Mouse (Mus musculus) heart, postnatal 14 days (tissue): Measurements from ENCODE around the gene Supt3. TPM values are rescaled to one million over a fixed set of nuclear protein-coding genes. Genes with fewer than 3 reads are reported as not detected.
A peak's percentile ranks its signal among the peaks of the same experiment; 100 is the strongest.

Source experiments
- DNase-seq, 2 experiments: peaks; one replicate each; pipeline ENCODE4 v3.0.0; 2021 to 2022
- intact Hi-C: fragments of 180-260 bp; cut with DNase I; formaldehyde crosslinking; loops from one replicate; pipeline ENCODE4 v1.15.1; 2025
- total RNA-seq, 2 experiments: library from RNA; stranded (reverse); gene quantifications; 2 replicates each; pipeline ENCODE4 v1.2.3; 2021

Supt3 gene
- total RNA-seq, 2 experiments from 2014 or later, result 10.7 to 11.1 TPM

DNA sequence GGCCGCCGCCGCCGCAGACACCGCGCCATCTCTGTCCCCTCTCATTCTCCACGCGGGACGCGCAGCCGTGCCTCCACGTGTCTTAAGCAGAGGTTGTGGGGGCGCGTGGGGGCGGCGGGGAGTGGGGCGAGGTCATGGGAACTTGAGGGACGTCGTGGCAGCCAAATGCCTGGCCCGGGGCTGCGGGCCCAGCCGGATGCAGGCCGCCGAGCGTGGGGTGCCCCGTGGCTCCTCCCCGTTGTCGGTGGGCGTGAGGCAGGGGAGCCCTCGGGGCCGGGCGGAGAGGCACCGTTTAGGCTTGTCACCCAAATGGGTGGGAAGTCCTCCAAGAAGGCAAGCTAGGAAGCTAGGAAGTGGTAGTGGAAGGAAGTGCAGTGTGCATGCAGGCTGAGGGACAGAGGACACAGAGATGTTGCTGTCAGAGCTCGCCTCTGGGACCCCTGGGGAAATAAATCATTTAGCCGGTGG is 419 bp downstream of the Supt3 start:
- peak; percentile 66 to 72 for DNase-seq

DNA sequence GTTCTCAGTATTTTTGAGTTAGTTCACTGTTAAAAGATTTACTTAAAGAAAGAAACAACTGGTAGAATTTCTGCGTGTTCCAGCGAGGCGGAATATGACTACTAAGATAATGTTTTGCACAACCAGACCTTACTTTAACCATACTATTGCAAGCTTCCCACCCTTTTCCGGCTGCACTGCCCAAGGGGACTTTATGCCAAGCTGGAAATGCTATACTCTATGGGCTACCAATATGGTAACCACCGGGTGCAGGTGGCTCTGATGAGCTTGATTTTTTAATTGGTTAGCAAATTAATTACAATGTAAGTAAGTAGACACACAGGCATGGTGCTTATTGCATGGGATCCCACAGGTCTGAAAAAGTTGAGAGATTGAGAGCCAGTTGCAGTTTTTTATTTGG is 1.2 kb downstream of the Supt3 start:
- intact Hi-C loops, result loop anchor here (5.0 kb wide), 1 partner anchor 41 kb away; no protein-coding TSS in a partner anchor

More for the DNA sequence above, 419 bp downstream of the Supt3 start:
- intact Hi-C loops, result loop anchor here (5.0 kb wide), 1 partner anchor 40 kb away; no protein-coding TSS in a partner anchor

DNA sequence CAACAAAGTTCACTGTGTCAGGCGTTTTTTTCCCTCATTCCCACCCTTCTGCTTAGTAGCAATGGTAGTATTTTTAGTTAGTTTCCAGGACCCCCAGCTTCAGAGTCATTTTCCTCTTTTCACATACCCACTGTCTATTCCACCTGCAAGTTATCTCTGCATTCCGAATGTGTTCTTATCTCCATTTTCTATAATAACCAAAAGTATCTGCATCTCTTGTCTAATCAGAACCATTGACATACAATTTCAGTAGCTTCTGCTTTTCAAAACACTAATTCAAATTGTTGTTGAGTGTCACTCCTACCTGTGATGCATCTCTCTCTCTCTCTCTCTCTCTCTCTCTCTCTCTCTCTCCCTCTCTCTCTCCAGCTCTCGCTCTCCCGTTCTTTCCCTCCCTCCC is 3.4 kb downstream of the Supt3 start:
- no peak for DNase-seq
- intact Hi-C loops, result no loop called here

More for the DNA sequence above, 1.2 kb downstream of the Supt3 start:
- DNase-seq, result no peak

DNA sequence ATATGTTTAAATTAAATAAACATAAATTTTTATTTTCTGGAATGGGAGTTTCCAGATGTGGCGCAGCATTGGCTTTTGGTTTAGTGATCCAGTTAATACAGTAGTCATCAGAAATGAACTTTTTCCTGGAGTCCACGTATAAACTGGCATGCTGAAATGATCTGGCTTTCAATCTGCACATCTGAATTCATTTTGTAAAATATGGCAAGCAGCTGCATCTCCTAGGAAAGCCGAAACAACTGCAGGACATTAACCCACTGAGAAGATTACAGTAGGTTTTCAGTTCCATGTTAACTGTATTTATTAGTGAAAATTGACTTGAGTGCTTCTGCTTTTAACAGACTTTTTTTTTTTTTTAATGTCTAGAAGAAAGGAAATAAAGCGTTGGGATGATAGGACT is 5.4 kb downstream of the Supt3 start:
- DNase-seq, result no peak
- intact Hi-C loops, result no loop called here

DNA sequence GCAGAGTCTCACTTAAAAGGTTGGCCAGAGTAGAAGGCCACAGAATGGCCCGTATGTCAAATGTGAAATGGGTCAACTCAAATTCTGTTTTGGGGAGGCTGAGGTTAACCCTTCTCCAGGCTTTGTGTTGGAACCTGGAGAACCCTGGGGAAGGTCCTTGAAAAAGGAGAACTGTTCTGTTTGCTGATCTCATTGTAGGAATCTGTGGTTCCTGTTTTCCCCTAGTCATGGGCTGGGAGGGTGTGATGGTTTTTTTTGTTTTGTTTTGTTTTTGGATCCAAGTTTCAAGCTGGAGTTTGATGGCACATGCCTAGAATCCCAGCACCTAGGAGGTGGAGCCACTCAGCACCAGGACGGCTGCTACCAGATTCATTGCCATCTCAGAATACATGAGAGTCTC is 6.2 kb downstream of the Supt3 start:
- DNase-seq, result no peak
- intact Hi-C loops, result no loop called here

DNA sequence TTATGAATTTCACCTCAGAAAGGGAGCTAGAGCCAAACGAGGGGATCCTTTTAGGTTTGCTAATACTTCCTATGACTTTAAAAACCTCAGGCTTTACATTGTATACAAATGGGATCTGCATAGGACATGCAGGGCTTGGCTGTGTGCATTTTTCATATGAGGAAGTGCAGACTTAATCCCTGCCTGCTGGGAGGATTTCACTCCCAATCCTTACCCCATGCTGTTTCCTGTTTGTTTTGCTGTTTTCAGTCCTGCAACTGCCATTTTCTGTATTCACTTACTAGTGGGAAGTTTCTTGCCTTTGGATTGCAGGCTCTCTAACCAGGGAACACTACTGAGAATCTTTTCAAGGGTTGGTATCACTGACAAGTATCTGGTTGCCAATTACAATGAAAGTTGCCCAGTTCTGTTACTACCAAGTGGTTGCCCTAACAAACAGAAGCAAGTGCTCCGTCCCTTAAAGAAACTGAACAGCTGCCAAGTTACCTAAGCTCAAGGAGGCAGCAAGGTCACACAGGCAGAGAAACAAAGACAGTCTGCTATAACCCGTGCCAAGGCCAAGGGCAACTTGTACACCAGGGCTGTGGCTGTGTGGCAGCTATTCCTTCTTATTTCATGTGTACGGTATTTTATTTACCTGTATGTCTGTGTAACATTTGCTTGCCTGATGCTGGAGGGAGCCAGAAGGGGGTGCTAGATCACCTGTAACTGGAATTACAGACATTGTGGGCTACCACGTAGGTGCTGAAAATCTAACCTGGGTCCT is 12.2 kb downstream of the Supt3 start:
- intact Hi-C loops, result no loop called here
- DNase-seq, result no peak

DNA sequence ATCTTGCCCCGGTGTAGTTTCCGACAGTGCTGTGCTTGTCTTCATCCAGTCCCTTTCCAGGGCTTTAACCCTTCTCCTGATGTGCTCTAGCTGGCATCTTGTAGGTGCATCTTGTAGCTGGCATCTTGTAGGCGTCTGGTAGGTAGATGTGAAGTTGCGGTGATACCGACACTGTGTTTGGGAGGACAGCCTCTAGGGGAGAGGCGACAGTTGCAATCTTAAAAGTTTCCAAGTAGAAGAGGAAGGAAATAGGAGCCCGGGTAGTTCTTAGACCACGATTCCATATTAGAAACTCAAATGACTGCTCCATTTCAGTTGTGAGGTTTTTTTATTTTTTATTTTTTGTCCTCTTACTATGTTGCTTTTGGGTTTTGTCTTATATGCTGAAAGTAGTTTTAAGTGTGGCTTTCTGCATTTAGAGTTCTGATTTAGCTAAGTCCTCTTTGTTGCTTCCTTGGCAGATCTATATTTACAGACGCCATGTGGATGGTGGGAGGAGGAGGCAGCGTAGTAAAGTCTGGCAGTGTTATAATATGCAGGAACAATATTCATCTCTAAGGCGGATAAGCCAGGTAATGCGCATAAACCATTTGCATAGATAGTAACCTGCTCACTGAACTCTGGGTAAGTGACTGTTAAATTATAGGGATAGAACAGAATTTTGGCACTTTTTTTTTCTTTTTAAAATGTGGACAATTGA is 15.4 kb downstream of the Supt3 start:
- no peak for DNase-seq
- intact Hi-C loops, result no loop called here

DNA sequence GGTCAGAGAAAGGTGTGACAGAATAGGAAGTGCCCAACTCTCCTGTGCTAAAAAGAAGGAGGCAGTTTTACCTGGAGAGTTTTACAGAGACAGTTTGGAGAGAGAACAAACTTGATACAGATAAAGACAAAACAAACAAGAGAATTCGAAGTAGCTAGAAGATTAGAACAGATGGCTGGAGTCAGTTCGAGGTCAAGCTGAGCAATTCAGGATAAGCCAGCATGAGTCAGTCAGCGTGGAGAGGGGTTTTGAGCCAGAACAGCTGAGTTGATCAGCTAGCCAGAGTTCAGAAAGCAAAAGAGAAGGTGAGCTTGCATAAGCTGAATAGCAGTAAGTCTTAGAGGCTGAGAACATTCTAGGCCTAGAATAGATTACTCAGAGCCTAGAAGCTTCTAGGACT is 20.4 kb downstream of the Supt3 start:
- intact Hi-C loops, result no loop called here
- no peak for DNase-seq

DNA sequence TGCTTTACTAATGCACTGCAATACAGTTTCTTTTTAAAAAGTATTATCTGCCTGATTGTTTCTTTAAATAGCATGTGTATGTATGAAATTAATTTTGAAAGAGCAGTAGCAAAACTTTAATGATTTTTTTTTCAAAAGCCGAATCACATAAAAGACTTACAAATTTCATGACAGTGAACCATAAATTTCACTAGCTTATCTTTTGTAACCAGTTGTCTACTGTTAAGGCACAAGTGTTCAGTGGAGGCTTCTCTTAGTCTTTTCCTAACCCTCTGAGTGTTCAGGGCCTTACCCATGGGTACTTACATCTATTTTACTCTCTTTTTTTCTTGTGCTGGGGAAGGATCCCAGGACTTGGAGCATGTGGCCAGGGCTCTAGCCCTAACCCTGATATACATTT is 30.1 kb downstream of the Supt3 start:
- no peak for DNase-seq
- intact Hi-C loops, result no loop called here

DNA sequence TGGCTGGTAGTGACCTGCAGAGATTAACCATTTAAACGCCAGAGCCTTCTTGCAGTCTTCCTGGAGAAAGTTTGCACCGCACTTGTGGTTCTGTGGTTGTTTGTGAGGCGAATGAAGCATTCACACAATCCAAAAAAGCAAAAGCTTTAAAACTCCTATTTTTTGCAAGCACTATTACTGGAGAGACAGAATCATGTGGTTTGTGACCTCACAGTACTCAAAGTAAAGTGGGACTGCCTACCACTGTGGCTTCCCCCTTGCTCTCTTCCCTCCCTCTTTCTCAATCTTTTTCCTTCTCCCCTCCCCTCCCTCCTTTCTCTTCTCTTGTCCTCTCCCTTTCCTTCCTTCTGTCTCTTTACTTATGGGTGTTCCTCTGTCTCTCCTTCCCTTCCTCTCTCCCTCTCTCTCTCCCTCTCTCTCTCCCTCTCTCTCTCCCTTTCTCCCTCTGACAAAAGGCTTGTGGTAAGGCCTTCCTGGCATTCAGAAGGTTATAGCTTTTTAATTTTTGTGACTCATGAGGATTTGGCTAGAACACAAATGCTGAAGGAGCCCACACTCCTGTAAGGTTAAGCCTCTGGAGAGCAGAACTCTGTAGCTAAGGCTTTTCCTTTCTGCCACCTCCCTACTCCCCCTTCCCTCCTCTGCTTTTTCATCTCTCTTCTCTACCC is 37.7 kb downstream of the Supt3 start, which contains the start of gene Runx2:
Gene Runx2 (minus strand): TSS at position 290 of the 668 bp plus-strand sequence.
- DNase-seq, result no peak
- intact Hi-C loops, result no loop called here

DNA sequence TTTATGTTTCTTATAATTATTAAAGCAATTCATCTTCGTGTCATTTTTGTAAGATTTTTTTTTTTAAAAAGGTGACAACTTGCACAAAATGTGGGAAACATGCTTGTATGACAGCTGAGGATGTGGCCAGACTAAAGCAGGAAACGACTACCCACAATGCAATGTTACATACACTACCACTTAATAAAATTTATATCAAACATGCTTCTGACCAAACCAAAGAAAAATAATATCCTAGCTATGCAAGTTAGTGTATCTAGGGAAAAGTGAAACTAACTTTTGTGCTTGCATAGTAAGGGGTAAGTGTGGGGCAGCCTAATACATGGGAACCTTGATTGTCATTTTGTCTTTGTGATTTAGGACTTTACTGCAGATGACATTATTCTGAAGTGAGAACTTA is 41.9 kb downstream of the Supt3 start:
- intact Hi-C loops, result no loop called here
- no peak for DNase-seq

DNA sequence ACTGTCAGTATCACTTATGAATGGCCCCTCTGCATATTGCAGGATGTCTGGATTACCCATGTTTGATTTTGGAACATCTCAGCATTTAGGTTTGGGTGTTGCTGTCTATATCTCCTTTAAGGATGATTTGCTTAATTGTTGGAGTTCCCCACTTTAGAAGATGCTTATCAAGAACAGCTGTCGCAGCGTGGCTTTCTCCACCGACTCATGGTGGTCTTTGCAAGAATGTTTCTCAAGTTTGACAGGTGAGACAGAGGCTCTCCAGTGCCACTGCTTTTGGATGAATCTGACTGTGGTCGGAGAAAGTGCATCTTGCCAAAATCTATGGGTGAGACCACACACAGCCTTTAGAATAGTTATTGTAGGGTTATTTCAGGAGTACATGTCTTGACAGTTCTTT is 42.9 kb downstream of the Supt3 start:
- intact Hi-C loops, result no loop called here

DNA sequence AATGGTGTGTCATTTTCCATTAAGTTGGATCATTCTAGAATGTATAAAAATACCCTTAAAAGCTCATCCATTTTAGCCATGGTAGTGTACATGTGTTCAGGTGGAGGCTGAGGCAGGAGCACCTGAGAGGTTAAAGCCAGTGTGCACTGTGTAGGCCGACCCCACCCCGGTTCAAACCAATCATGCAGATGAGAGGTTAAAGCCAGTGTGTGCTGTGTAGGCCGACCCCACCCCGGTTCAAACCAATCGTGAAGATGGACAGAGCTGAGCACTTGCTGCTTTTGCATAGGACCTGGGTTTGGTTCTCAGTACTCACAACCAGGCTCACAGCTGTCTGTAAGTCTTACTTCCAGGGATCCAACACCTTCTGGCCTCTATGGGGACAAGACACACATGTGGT is 45.0 kb downstream of the Supt3 start:
- intact Hi-C loops, result no loop called here
- no peak for DNase-seq

More for the DNA sequence above, 42.9 kb downstream of the Supt3 start:
- DNase-seq, result no peak

DNA sequence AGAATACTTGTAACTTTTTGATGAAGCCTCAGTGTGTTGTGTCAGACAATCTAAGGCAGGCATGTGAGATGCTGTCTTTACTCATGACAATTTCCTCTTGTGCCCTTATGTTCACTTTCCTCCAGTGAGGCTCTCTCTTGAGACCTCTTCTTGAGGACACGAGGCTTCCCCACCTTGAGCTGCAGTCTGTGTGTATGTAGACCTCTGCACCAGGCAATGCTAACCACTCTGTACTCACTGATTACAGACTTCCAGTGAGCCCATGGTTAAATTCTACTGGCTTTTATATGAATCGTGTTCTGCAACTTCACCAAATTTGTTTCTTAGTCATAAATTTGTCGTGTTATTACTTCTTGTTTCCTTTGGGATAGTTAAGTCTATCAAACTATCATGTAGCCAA is 50.2 kb downstream of the Supt3 start:
- intact Hi-C loops, result no loop called here
- DNase-seq, result no peak

DNA sequence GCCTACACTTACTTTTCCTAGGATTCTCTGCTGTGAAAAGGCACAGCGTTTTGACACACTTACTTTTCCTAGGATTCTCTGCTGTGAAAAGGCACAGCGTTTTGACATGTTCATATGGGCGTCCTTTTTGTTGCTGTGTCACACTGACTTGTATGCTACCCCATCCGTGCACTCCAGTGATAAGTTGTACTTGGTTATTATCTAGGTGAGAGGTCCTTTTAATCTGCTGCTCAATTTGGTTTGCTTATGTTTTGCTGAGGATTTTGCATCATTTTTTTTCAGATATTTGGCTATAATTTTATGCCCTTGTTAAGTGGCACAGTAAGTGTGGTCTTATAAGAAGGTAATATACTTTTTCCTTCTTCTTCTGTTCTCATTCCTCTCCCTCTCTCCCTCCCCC is 51.0 kb downstream of the Supt3 start:
- intact Hi-C loops, result no loop called here
- DNase-seq, result no peak

DNA sequence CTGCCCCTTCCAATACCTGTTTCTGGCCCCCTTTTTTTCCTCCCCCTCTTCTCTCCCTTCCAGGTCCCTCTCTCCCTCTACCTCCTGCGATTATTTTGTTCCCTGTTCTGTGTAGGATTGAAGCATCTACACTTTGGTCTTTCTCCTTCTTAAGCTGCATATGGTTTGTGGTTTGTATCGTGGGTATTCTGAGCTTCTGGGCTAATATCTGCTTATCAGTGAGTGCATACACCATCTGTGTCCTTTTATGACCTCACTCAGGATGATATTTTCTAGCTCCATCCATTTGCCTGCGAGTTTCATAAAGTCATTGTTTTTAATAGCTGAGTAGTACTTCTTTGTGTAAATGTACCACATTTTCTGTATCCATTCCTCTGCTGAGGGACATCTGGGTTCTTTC is 52.6 kb downstream of the Supt3 start:
- intact Hi-C loops, result no loop called here
- no peak for DNase-seq

DNA sequence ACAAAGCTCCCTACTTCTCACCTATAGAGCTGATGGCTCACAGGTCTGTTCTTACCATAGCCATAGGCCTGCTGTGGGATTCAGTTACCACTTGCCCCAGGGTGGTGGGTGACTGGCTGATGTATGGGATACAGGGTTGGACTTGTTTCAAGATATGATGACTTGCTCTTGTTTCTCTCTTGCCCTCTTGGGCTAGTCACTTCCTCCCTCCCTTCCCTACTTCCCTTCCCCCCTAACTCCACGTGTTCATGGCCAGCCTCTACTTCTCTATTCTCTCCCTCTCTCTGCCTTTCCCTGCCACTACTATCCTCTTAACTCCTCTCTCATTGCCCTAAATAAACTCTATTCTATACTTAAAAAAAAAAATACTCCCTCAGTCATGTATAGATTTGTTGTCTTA is 54.2 kb downstream of the Supt3 start:
- intact Hi-C loops, result no loop called here
- no peak for DNase-seq

DNA sequence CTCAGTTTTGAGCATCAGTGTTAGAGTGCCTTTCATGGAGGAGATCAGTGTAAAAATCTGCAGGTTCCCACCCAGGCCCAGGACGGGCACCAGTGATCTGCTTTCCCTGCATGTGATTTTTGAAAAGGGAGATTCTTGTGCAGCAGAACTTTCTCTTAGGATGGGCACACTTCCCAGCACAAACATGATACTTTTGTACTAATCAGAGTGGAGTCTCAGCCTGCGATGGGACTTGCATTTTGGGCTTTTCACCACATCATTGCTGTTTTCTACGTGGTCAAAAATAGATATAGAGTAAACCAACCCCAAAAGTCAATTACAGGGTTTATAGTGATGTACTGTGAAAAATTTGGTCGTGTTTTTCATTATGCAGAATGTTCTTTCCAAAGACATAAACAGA is 65.2 kb downstream of the Supt3 start:
- DNase-seq, result no peak
- intact Hi-C loops, result no loop called here

DNA sequence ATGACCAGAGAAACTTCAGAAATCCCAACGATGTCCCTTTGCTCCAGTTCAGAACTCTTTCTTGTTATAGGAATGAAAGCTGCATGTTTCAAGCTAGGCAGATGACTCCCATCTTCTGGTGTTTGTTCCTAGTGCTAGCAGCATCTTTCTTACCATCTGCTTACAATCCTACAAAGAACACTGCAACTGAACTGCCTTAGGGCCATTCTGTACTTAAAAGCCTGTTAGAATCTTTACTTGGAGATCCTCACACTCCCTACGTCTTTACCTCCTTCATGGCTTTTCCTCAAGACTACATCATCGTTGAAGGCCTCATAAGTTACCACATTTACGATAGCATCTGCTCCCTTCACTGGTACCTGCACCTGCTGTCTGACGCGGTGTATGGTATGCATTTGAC is 86.2 kb downstream of the Supt3 start:
- intact Hi-C loops, result no loop called here
- DNase-seq, result no peak

DNA sequence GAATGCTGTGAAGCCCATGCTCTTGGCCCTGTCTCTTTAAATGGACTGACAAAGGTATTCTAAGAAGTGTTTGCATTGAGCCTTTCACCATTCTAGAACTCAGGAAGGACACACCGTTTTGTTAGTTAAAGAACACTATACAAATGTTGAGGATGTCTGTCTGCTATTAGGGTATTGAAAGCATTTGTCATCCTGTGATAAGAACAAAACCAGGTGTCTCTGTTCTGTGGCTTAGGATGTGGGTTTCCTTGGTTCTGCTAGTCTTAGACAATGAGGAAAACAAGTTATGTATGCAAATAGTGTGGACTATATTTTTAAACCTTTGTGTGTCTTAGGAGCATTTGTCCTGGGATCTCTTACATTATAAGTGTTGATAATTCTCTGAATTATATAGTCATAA is 116.6 kb downstream of the Supt3 start:
- intact Hi-C loops, result no loop called here

DNA sequence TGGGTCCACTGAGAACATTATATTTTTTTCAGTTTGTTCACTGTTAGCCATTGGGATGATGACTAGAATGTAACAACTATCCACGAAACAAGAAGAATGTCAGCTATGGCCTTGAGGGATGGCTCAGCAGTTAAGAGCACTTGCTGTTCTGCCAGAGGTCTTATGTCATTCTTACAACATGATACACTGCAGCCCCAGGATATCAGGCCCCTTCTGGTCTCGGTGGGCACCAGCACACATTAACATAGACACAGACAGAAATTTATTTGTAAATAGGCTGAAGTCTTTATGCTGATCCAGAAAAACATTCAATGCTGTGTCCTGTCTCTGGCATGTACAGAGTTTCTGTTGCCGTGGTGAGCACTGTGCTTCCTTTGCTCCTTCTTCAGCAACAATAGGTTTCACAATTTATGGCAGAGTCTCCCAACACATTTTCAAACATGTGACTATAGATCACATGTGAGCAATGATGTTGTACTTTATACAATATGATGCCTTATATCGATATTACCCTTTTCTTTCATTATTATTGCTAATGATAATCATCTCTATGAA is 166.7 kb downstream of the Supt3 start:
- intact Hi-C loops, result no loop called here
- DNase-seq, result no peak

More for the DNA sequence above, 116.6 kb downstream of the Supt3 start:
- no peak for DNase-seq
